Mouse (Mus musculus) layer of hippocampus, adult 9-10 months (tissue): ENCODE data around the gene Hspa5.
A peak's percentile ranks its signal among the peaks of the same experiment; 100 is the strongest.
"Not testable (repeated sequence)": the region's sequence is repeated elsewhere in the genome, so short reads cannot be mapped to it uniquely, and the experiment has no call there.

Source experiments
- DNase-seq: peaks from one replicate; pipeline ENCODE4 v3.0.0; 2022; ENCODE audit warnings: low spot score

The Hspa5 gene

GRCm38 (mm10) chr2:34770951-34771350, 819 bp upstream of the Hspa5 start:
- no peak for DNase-seq

GRCm38 (mm10) chr2:34772252-34773235, 774 bp downstream of the Hspa5 start:
- DNase-seq, result no peak

GRCm38 (mm10) chr2:34773673-34774072, 1.9 kb downstream of the Hspa5 start:
- DNase-seq, result no peak

- DNase-seq, result no peak
Observed at GRCm38 (mm10) chr2:34774493-34774892, 2.7 kb downstream of the Hspa5 start.

GRCm38 (mm10) chr2:34777237-34777868, 5.6 kb downstream of the Hspa5 start:
- DNase-seq, result no peak

GRCm38 (mm10) chr2:34783064-34784020, 11.6 kb downstream of the Hspa5 start:
- no peak for DNase-seq

GRCm38 (mm10) chr2:34784085-34784484, 12.3 kb downstream of the Hspa5 start:
- no peak for DNase-seq

GRCm38 (mm10) chr2:34790282-34790681, 18.5 kb downstream of the Hspa5 start:
- no peak for DNase-seq

- DNase-seq, result not testable (repeated sequence)
Observed at GRCm38 (mm10) chr2:34792543-34792942, 20.8 kb downstream of the Hspa5 start.

GRCm38 (mm10) chr2:34794511-34794910, 22.7 kb downstream of the Hspa5 start:
- DNase-seq, result no peak

- no peak for DNase-seq
Observed at GRCm38 (mm10) chr2:34795426-34795825, 23.7 kb downstream of the Hspa5 start.

GRCm38 (mm10) chr2:34799357-34800256, 27.8 kb downstream of the Hspa5 start, which contains the start of gene Rabepk:
TSS of gene Rabepk (minus strand) at chr2:34799912.
- no peak for DNase-seq

GRCm38 (mm10) chr2:34800371-34800770, 28.6 kb downstream of the Hspa5 start:
- DNase-seq, result no peak

GRCm38 (mm10) chr2:34801516-34802482, 30.0 kb downstream of the Hspa5 start:
- DNase-seq, result peak; percentile 97

- DNase-seq, result not testable (repeated sequence)
Observed at GRCm38 (mm10) chr2:34802565-34803245, 30.9 kb downstream of the Hspa5 start.

- DNase-seq, result no peak
Observed at GRCm38 (mm10) chr2:34803746-34804145, 32.0 kb downstream of the Hspa5 start.

GRCm38 (mm10) chr2:34804172-34804571, 32.4 kb downstream of the Hspa5 start:
- DNase-seq, result no peak

GRCm38 (mm10) chr2:34804815-34805214, 33.0 kb downstream of the Hspa5 start:
- no peak for DNase-seq

- DNase-seq, result no peak
Observed at GRCm38 (mm10) chr2:34805364-34805950, 33.7 kb downstream of the Hspa5 start.
